In the genomic region with DNA sequence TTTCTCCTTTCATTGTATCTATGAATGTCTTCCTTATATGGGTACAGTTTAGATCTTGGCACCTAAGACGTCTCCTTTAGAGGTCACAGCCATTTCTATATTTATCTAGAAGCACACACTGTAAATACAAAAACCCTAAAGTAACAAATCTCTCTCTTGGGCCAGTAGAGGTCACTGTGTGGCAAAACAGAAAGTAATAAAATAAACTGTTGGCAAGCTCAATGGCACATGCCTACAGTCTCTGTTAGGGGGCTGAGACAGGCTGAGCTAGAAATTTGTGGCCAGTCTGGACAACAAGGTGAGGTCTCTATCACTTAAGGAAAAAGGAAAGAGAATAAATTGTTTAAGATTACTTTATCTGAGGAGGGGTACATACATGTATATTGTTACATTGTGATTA, we compare ENCODE assay signal across 9 mouse cellular contexts. TPM values are rescaled to one million over a fixed set of nuclear protein-coding genes. Genes with fewer than 3 reads are reported as not detected.
A peak's percentile ranks its signal among the peaks of the same experiment; 100 is the strongest.
DNase-seq lines count a peak whose midpoint lies in the region; ATAC-seq lines count a peak whose summit lies in the region.
"Had no signal": no experiment of that assay in that cellular context is flagged by ENCODE, and none has a peak within 500 bp of the region (broad histone marks: within the 10 kb centered on the region; RNA-seq: fewer than 3 reads in every experiment).

No protein-coding gene starts in this region.

- H3K4me1 ChIP-seq in kidney, embryonic 15.5 days, result no peaks in the 10 kb centered on the region

- H3K4me2 ChIP-seq in kidney, embryonic 15.5 days, result no peak overlapping the region

- H3K27ac ChIP-seq in kidney, embryonic 15.5 days, result no peak overlapping the region

- no peak for ATAC-seq in kidney, embryonic 15.5 days (replicated peaks; ENCODE audit: low FRiP score)

- H3K27me3 ChIP-seq in kidney, embryonic 15.5 days, result no peaks in the 10 kb centered on the region

- H3K9me3 ChIP-seq in kidney, embryonic 15.5 days (replicated peaks), result no peaks in the 10 kb centered on the region

- H3K4me3 ChIP-seq in kidney, embryonic 15.5 days (replicated peaks), result no peak overlapping the region
- H3K4me3 ChIP-seq: myocyte had no signal

- peaks cover 3% of the 10 kb centered on the region; the same call in 1 of the 2 replicates for H3K36me3 ChIP-seq in kidney, embryonic 15.5 days

- 38% methylated on average over 1 of the region's 1 CpGs for WGBS in kidney, embryonic 15.5 days

- H3K9ac ChIP-seq in kidney, embryonic 15.5 days, result no peak overlapping the region

- peak; percentile 16 to 80 for DNase-seq in adrenal gland, adult (ENCODE audit: inconsistent age in 2 of 2, low spot score in 1 of 2)
- DNase-seq in adrenal gland, adult 8-10 months, result no peak
- peak; percentile 68 for DNase-seq in kidney, adult 9 months
- DNase-seq in c-Kit-positive CD71-negative TER-119-negative erythroid progenitor cells, embryonic 14.5 days (ENCODE audit: low read depth), result peak; percentile 60
- peak; percentile 14 for DNase-seq in kidney, postnatal 10 days
- peak; percentile 26 for DNase-seq in yolk sac, embryonic 10.5 days (ENCODE audit: low spot score)
- no peak for DNase-seq in right cerebral cortex, postnatal 36 days (ENCODE audit: low spot score in 2 of 2)

RNA-seq across cellular contexts. Expression of a gene that starts 11.0 kb away (rescaled TPM):
- total RNA-seq in adrenal gland, adult 8-10 months (2022), result 10 to 100 TPM; 15.8 to 21.1 (median 18.8) TPM
- 34.9 and 35.6 TPM in 2 replicates for polyA plus RNA-seq in kidney, embryonic 15.5 days (2015; fragmentation: Nextera tagmentation; extraction: Ambion mirVana)

RNA-seq across cellular contexts. Expression of a gene that starts 33.6 kb away (rescaled TPM):
- 10 to 100 TPM; 63.8 to 85.7 (median 71.5) TPM for total RNA-seq in adrenal gland, adult 8-10 months (2022)
- 24.1 and 25.4 TPM in 2 replicates for polyA plus RNA-seq in kidney, embryonic 15.5 days (2015; fragmentation: Nextera tagmentation; extraction: Ambion mirVana)

Comparison
In these comparisons a context has a peak if more than half of its experiments do, and no peak if none do; other contexts are left out.
1. DNase-seq: peak in adrenal gland, adult (2 of 2), kidney, adult 9 months (single experiment), c-Kit-positive CD71-negative TER-119-negative erythroid progenitor cells, embryonic 14.5 days (single experiment), kidney, postnatal 10 days (single experiment) and yolk sac, embryonic 10.5 days (single experiment); none in adrenal gland, adult 8-10 months (single experiment) and right cerebral cortex, postnatal 36 days (0 of 2).